Mouse (Mus musculus): ENCODE results near the gene Elovl5.

Elovl5 gene

GRCm38 (mm10) chr9:77917074-77917621 lies at the start of gene Elovl5:
TSS of gene Elovl5 (plus strand) at chr9:77917364.
- peak; percentile 91 for DNase-seq (ENCODE audit: low read depth)

- peak; percentile 59 for DNase-seq (ENCODE audit: low read depth)
These were observed 25.7 kb upstream of the Elovl5 start for GRCm38 (mm10) chr9:77891501-77891900.

- DNase-seq (ENCODE audit: low read depth): no peak
These were observed 18.6 kb upstream of the Elovl5 start for GRCm38 (mm10) chr9:77898551-77898950.

GRCm38 (mm10) chr9:77904133-77904532 lies 13.0 kb upstream of the Elovl5 start:
- no peak for DNase-seq (ENCODE audit: low read depth)

- DNase-seq (ENCODE audit: low read depth): no peak
These were observed 7.4 kb upstream of the Elovl5 start for GRCm38 (mm10) chr9:77909572-77910269.

- DNase-seq (ENCODE audit: low read depth): peak; percentile 68
These were observed 6.6 kb upstream of the Elovl5 start for GRCm38 (mm10) chr9:77910270-77911240.

GRCm38 (mm10) chr9:77911508-77912229 lies 5.5 kb upstream of the Elovl5 start:
- DNase-seq (ENCODE audit: low read depth): no peak

- no peak for DNase-seq (ENCODE audit: low read depth)
These were observed 4.9 kb upstream of the Elovl5 start for GRCm38 (mm10) chr9:77912246-77912645.

- DNase-seq (ENCODE audit: low read depth): no peak
These were observed 2.5 kb upstream of the Elovl5 start for GRCm38 (mm10) chr9:77914616-77915015.

- no peak for DNase-seq (ENCODE audit: low read depth)
These were observed 1.4 kb upstream of the Elovl5 start for GRCm38 (mm10) chr9:77915791-77916190.

GRCm38 (mm10) chr9:77917622-77918131 lies 513 bp downstream of the Elovl5 start:
- no peak for DNase-seq (ENCODE audit: low read depth)

GRCm38 (mm10) chr9:77918211-77918610 lies 1.0 kb downstream of the Elovl5 start:
- no peak for DNase-seq (ENCODE audit: low read depth)

GRCm38 (mm10) chr9:77918961-77919670 lies 2.0 kb downstream of the Elovl5 start:
- DNase-seq (ENCODE audit: low read depth): no peak

- no peak for DNase-seq (ENCODE audit: low read depth)
These were observed 3.3 kb downstream of the Elovl5 start for GRCm38 (mm10) chr9:77920481-77920880.

- no peak for DNase-seq (ENCODE audit: low read depth)
These were observed 4.4 kb downstream of the Elovl5 start for GRCm38 (mm10) chr9:77921366-77922260.

- DNase-seq (ENCODE audit: low read depth): no peak
These were observed 6.6 kb downstream of the Elovl5 start for GRCm38 (mm10) chr9:77923774-77924173.

- no peak for DNase-seq (ENCODE audit: low read depth)
These were observed 7.0 kb downstream of the Elovl5 start for GRCm38 (mm10) chr9:77924199-77924598.

- no peak for DNase-seq (ENCODE audit: low read depth)
These were observed 9.0 kb downstream of the Elovl5 start for GRCm38 (mm10) chr9:77926151-77926550.

GRCm38 (mm10) chr9:77926911-77927310 lies 9.7 kb downstream of the Elovl5 start:
- no peak for DNase-seq (ENCODE audit: low read depth)

GRCm38 (mm10) chr9:77927431-77927830 lies 10.3 kb downstream of the Elovl5 start:
- DNase-seq (ENCODE audit: low read depth): no peak

Measured in fibroblast of lung, adult 2 months (primary cell).